Mouse (Mus musculus) MEL-GATA-1-ER (cell line): Measurements from ENCODE around the gene Gm12355.
A peak's percentile ranks its signal among the peaks of the same experiment; 100 is the strongest.

Experiments
- DNase-seq: peaks from one replicate; pipeline ENCODE4 v3.0.0-alpha.2; 2012; ENCODE audit warnings: low read depth; ENCODE audit errors: extremely low read depth

Gene Gm12355

DNA sequence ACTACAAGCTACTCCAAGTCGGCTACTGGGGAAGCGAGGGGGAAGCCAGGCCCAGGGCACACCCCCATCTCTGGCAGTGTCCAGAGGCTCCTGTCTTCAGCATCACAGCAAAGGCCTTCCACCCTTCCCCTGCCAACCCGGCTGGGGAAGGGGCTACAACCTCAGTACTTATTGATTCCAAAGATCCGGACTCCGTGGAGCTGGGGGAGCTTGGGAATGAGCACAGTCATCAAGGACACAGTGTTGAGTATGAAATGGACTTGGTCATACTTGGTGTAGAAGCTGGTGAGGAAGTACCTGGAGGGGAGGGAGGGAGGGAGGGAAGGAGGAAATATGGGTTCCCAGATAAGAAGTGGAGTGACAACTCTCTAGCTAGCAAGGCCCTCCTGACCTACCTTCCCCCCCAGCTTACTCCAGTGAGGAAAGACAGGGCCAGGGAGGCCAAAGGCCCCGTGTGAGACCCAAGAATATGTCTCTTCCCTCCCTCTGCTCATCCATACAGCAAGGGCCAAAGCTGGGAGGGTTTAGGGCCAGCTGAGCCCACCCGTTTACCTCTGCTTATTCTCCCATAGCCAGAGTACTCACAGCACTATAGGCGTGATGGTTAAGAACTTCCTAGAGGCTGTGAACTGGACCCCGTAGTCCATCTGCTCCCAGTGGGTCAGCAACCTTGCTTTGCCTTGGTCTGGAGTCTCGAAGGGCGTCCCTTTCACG, 42.8 kb downstream of the Gm12355 start:
- DNase-seq = peak; percentile 97

DNA sequence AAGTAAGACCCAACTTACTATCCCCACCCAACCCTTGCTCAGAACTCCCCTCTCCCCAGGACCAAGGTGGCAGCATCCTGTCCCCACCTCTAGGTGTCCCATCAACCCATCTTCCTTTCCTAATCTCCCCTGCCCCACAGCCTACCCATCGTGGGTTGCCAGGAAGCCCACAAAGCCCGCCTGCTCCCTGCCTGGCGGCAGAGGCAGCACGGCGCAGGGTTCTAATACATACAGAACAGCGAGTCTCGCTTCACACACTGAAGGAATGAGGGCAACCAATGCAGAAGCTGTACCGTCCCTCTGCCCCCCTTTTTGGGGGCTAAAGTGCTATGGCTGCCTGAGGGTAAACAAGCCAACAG, 43.5 kb downstream of the Gm12355 start:
- no peak for DNase-seq

DNA sequence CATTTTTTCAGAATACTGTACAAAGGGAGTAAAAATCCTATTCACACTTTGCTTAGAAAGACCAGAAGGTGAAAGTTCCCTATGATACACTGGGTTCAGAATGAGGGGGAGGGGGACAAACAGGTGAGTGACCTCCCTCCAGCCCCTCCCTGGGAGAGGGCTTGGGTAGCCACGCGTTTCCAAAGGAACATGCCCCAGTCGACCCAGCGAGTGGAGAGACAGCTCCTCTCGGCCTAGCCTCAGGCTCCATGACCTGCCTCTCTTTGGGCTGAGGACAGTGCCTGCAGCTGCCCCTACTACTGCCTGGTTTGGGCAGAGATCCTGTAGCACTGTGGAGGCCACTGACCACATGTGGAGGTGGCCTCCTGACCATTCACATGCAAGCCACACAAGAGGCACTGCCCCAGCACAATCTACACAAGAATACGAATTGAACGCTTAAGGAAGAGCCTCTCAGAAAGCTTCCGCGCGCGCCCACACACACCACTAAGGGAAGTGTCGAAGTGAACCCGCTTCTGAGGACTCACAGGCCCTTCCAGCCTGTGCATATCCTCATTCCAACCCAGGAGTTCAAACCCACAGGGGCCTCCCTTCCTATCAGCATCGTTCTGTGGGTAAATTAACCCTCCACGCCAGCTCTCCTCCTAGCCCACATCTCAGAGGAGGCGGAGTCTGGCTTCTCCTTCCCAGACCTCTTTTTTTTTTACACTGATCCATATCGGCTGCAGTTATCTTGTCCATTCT, 44.0 kb downstream of the Gm12355 start:
- peak; percentile 86 for DNase-seq

DNA sequence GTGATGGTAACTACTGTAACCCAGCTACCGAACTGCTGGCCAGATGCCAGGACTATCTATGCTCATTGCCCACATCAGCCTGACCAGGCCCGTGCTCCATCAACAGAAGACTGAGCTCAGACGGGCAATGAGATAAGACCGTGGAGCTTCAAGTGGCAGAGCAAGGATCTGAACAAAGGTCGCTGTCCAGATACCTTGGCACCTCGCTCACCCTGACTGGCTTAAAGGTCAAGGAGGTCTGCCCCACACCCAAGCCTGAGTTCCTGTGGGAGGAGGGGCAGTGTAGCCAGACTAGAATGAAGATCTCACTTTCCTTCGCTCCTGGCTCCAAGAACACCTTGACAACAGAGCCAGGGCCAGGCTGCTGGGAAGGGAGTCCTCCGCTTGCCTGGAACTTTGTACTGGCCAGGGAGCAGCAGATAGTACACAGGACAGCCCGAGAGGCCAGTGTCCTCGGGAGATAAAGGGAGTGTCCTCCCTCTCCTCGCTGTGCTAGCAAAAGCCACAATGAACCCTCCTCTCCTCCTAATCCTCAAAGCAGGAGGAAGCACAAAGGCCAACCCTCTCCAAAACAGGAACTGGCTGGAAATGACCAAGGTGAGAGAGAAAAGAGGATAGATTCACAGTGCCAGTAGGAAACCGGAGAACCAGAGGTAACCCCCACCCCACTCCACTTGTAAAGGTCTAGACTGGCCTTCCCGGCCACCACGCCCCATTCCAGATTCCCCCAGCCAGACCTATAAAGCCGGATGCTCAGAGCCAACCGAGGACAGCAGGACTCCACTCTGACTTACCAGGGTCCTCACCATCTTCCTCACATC, 45.0 kb downstream of the Gm12355 start:
- DNase-seq = peak; percentile 82

DNA sequence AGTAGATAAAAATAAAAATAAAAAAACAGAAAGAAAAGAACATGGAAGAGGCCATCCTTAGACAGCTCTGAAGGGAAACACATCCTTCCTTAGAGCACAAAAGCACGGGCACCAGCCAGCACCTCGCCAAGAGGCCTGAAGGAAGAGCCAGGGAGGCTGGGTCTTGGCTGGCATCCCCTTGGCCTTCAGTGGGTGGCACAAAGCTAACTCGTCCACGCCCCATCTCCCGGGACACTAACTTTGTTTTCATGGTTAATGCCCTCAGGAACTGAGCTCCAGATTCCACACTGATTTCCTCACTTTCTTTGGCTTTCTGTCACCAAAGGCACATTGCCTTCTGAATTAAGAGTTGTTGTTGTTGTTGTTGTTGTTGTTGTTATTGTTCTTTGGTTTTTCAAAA, 47.7 kb downstream of the Gm12355 start:
- no peak for DNase-seq
